Mouse (Mus musculus) intestine, embryonic 14.5 days (tissue): ENCODE data around the gene Klc3. TPM values are rescaled to one million over a fixed set of nuclear protein-coding genes. Genes with fewer than 3 reads are reported as not detected.

Source experiments
- ATAC-seq: fragments of 200-750 bp; cut with Nextera tagmentation; replicated peaks from 2 replicates; pipeline ENCODE4 v1.8.0; 2017; ENCODE audit warnings: low read depth, moderate number of reproducible peaks, moderate TSS enrichment, moderate library complexity; ENCODE audit not compliant: low FRiP score, low TSS enrichment
- DNase-seq: peaks from one replicate; pipeline ENCODE4 v3.0.0-alpha.2; 2018; ENCODE audit warnings: low spot score
- H3K27ac ChIP-seq: fragments of 300-500 bp; sonication (generic); 2 replicates; pipeline ENCODE4 v1.5.1; 2014; ENCODE audit warnings: low read depth, mild to moderate bottlenecking, control low read depth
- H3K27me3 ChIP-seq: fragments of 300-500 bp; sonication (generic); replicated peaks from 2 replicates; pipeline ENCODE4 v1.6.1; 2014; ENCODE audit warnings: low read length, control low read depth; ENCODE audit not compliant: control insufficient read depth, insufficient read depth
- H3K36me3 ChIP-seq: fragments of 300-500 bp; sonication (generic); 2 replicates; pipeline ENCODE4 v1.6.1; 2014; ENCODE audit warnings: low read length, control low read depth; ENCODE audit not compliant: control insufficient read depth, insufficient read depth
- H3K4me1 ChIP-seq: fragments of 300-500 bp; sonication (generic); replicated peaks from 2 replicates; pipeline ENCODE4 v1.6.1; 2014; ENCODE audit warnings: low read length, control low read depth, mixed read lengths; ENCODE audit not compliant: control insufficient read depth, insufficient read depth
- H3K4me2 ChIP-seq: fragments of 300-500 bp; sonication (generic); 2 replicates; pipeline ENCODE4 v1.6.1; 2014; ENCODE audit warnings: low read length
- H3K4me3 ChIP-seq: fragments of 300-500 bp; sonication (generic); 2 replicates; pipeline ENCODE4 v1.5.1; 2014; ENCODE audit warnings: low read depth, low read length, control low read depth, mixed read lengths
- H3K9ac ChIP-seq: fragments of 300-500 bp; sonication (generic); 2 replicates; pipeline ENCODE4 v1.6.1; 2014; ENCODE audit warnings: mild to moderate bottlenecking, low read length
- H3K9me3 ChIP-seq: fragments of 300-500 bp; sonication (generic); 2 replicates; pipeline ENCODE4 v1.6.1; 2016; ENCODE audit warnings: low read length, control low read depth; ENCODE audit not compliant: control insufficient read depth
- WGBS: fragments of 180-500 bp; shearing (Covaris S2); extraction: QIAGEN DNeasy Blood & Tissue Kit; methylation state at CpG from one replicate; pipeline ENCODE4 v1.1.7; 2014; 5-methylcytosine and 5-hydroxymethylcytosine counted together
- polyA plus RNA-seq: library from polyadenylated mRNA; unstranded; fragments of >200 nt; fragmentation: Nextera tagmentation; extraction: Ambion mirVana; gene quantifications from 2 replicates; pipeline ENCODE4 v1.2.1, GENCODE M21; 2014

Gene Klc3
- 2.4 and 3.4 TPM in 2 replicates for polyA plus RNA-seq

DNA sequence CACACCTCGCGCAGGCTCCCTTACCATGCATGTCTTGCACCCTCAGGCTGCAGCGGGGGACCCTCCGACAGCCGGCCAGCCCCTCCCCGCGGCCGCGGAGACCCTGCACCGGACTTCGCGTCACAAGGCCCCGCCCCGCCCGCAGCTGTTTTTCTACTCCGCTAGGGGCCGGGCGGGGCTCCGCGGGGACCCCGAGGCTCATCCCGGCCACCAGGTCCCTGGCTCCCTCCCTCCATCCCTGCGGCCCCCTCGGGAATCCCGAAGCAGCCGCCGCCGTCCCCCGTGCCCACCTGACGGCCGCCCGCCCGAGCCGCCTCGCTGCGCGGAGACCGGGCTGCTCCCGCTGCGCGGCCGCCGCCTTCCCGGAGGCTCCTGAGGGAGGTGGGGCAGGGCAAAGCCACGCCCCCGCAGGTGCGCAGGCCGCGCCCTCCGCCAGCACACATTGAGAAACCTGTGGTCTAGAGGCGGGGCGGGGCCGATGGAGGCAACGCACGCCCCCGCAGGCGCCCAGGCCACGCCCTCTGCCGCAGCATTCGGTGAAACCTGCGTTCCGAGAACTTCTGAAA, at the start of gene Klc3:
TSS of gene Klc3 (minus strand) at position 374 of the 566 bp plus-strand sequence.
- DNase-seq (peak; percentile 77), ATAC-seq (peak; percentile 77)
- 1% methylated on average over 62 of the region's 62 CpGs for WGBS
- Histone ChIP-seq H3K4me1 (no peaks in the 10 kb centered on the region), H3K27me3 (peaks cover 36% of the 10 kb centered on the region), H3K9ac (peak within 1 kb of the TSS; percentile 41), H3K4me2 (peak within 1 kb of the TSS; percentile 98), H3K4me3 (peak within 1 kb of the TSS; percentile 58), H3K9me3 (peaks cover 4% of the 10 kb centered on the region; the same call in 1 of the 2 replicates), H3K36me3 (no peaks in the 10 kb centered on the region), H3K27ac (no peak within 1 kb of the TSS)

- no peak for ATAC-seq
- Histone ChIP-seq H3K36me3 (peaks cover 60% of the 10 kb centered on the region), H3K4me1 (no peaks in the 10 kb centered on the region), H3K27ac (no peak overlapping the region), H3K9ac (no peak overlapping the region), H3K9me3 (no peaks in the 10 kb centered on the region), H3K4me2 (no peak overlapping the region), H3K27me3 (no peaks in the 10 kb centered on the region), H3K4me3 (no peak overlapping the region)
- DNase-seq = no peak
- WGBS = 90% methylated on average over 12 of the region's 12 CpGs
These were observed 45.3 kb upstream of the Klc3 start for GRCm38 (mm10) chr7:19449165-19449564.

- ATAC-seq (no peak), DNase-seq (no peak)
- H3K9me3 ChIP-seq = no peaks in the 10 kb centered on the region
- H3K4me3 ChIP-seq = no peak overlapping the region
- 93% methylated on average over 16 of the region's 16 CpGs for WGBS
- H3K4me2 ChIP-seq = no peak overlapping the region
- H3K27ac ChIP-seq = no peak overlapping the region
- no peak overlapping the region for H3K9ac ChIP-seq
- H3K36me3 ChIP-seq = peaks cover 68% of the 10 kb centered on the region
- no peaks in the 10 kb centered on the region for H3K27me3 ChIP-seq
- H3K4me1 ChIP-seq = no peaks in the 10 kb centered on the region
These were observed 43.8 kb upstream of the Klc3 start for GRCm38 (mm10) chr7:19447689-19448088.

DNA sequence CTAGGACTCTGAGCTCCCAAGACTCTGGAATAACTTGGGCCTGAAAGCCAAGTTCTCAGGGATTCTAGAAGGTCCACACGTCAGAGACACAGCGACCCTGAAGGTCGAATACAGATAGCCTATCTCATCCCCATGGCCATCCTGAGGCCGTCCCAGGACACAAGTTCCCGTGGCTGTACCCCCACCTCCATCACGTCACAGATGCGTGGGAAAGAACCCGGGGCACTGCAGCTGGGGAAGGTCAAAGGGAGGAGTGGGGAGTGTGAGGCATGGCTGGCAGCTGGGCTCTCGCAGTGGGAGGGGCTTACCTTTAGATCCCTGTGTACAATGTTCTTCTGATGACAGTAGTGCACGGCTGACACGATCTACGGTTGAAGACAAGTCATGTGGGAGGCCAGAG, 40.9 kb upstream of the Klc3 start:
- DNase-seq (no peak), ATAC-seq (no peak)
- Histone ChIP-seq H3K4me3 (no peak overlapping the region), H3K27me3 (no peaks in the 10 kb centered on the region), H3K4me1 (no peaks in the 10 kb centered on the region), H3K9ac (no peak overlapping the region), H3K27ac (no peak overlapping the region), H3K9me3 (no peaks in the 10 kb centered on the region), H3K36me3 (peaks cover 81% of the 10 kb centered on the region), H3K4me2 (no peak overlapping the region)
- WGBS = 81% methylated on average over 12 of the region's 12 CpGs

DNA sequence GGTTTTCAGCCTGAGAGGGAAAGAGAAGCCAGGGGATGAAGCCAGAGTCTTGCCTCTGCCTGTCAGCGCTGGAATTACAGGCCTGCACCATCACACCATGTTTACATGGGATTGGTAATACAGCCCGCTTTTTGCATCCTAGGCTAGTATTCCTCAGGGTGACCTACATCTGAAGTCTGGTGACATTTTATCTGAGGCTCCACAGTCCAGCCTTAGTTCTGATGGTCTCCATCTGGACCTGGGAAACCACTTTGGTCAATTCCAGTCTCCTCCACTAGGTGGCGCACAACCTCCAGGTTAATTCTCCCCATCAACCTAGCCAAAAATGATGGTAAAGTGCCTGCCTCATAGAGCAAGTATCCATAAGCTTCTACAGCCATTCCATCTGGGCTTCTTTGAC, 39.4 kb upstream of the Klc3 start:
- Histone ChIP-seq H3K27ac (no peak overlapping the region), H3K4me2 (no peak overlapping the region), H3K27me3 (no peaks in the 10 kb centered on the region), H3K36me3 (peaks cover 71% of the 10 kb centered on the region), H3K4me1 (no peaks in the 10 kb centered on the region), H3K4me3 (no peak overlapping the region), H3K9me3 (no peaks in the 10 kb centered on the region), H3K9ac (no peak overlapping the region)
- peak; percentile 97 for DNase-seq
- ATAC-seq = no peak; the same call in 1 of the 2 replicates
- WGBS = 44% methylated on average over 3 of the region's 3 CpGs

DNA sequence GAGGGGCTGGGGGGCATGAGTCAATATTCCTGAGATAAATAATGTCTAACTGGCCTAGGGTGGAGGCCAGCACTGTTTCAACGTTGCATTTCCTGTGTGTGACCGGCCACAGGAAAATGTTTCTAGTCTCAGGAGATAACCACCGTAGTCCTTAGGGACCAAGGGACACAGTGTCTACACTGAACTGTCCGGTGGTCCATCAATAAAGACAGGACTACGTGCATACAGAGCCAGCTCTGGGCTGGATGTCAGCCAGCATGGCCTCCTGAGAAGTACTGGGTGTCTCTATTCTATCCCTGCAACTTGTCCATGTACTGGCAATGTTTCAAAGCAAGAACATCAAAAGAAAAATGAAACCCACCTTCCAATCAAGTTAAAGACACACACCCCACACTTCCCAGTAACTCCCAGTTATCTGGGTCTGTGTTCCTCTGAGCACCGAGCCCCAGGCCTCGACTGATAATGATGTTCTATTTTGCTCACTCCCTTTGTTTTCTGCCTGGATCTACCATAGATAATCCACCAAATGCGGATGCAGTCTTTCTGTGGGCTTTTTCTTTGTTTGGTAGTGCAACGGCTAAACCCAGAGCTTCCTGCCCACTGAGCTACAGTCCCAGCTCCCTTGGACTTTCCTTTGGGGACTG, 37.7 kb upstream of the Klc3 start:
- Histone ChIP-seq H3K9ac (no peak overlapping the region), H3K4me3 (no peak overlapping the region), H3K27ac (no peak overlapping the region), H3K9me3 (no peaks in the 10 kb centered on the region), H3K4me1 (no peaks in the 10 kb centered on the region), H3K36me3 (peaks cover 66% of the 10 kb centered on the region), H3K4me2 (no peak overlapping the region), H3K27me3 (no peaks in the 10 kb centered on the region)
- DNase-seq = no peak
- ATAC-seq = no peak
- 88% methylated on average over 9 of the region's 9 CpGs for WGBS

DNA sequence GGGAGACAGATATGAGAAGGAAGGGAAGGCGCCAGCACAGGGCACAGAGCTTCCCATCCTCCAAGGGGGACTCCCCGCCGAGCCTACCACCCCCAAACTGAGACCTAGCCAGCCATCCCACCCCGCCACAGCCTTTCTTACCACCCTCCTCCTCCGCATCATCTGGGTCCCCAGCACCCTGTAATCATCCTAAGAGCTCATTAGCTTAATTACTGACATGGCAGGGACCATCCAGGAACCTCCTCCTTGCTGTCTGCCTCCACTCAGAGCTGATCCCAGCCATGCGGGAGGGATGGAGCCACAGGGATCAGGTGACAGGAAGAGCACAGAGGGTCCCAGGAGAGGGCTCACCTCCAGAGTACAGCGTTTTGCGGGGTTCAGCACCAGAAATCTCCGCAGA, 33.1 kb upstream of the Klc3 start:
- H3K4me2 ChIP-seq = no peak overlapping the region
- H3K4me3 ChIP-seq = no peak overlapping the region
- H3K27me3 ChIP-seq = no peaks in the 10 kb centered on the region
- DNase-seq (no peak), ATAC-seq (no peak)
- 91% methylated on average over 9 of the region's 9 CpGs for WGBS
- no peak overlapping the region for H3K27ac ChIP-seq
- H3K36me3 ChIP-seq = peaks cover 83% of the 10 kb centered on the region
- no peak overlapping the region for H3K9ac ChIP-seq
- H3K9me3 ChIP-seq = no peaks in the 10 kb centered on the region
- H3K4me1 ChIP-seq = no peaks in the 10 kb centered on the region

DNA sequence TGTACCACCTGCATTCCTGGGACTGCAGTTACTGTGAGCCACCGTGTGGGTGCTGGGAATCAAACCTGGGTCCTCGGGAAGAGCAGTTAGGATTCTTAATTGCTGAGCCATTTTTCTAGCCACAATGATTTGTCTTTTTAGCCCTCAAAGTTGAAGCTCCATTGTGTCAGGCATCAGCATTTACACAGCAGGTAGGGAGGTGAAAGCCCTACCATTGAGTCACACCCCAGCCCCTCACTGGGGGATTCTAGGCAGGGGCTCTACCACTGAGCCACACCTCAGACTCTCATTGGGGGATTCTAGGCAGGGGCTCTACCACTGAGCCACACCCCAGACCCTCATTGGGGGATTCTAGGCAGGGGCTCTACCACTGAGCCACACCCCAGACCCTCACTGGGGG, 32.4 kb upstream of the Klc3 start:
- no peaks in the 10 kb centered on the region for H3K9me3 ChIP-seq
- H3K9ac ChIP-seq = no peak overlapping the region
- no peak overlapping the region for H3K27ac ChIP-seq
- H3K4me2 ChIP-seq = no peak overlapping the region
- peaks cover 83% of the 10 kb centered on the region for H3K36me3 ChIP-seq
- no peak overlapping the region for H3K4me3 ChIP-seq
- H3K27me3 ChIP-seq = no peaks in the 10 kb centered on the region
- ATAC-seq (no peak), DNase-seq (no peak)
- H3K4me1 ChIP-seq = no peaks in the 10 kb centered on the region
- WGBS = 98% methylated on average over 2 of the region's 2 CpGs

DNA sequence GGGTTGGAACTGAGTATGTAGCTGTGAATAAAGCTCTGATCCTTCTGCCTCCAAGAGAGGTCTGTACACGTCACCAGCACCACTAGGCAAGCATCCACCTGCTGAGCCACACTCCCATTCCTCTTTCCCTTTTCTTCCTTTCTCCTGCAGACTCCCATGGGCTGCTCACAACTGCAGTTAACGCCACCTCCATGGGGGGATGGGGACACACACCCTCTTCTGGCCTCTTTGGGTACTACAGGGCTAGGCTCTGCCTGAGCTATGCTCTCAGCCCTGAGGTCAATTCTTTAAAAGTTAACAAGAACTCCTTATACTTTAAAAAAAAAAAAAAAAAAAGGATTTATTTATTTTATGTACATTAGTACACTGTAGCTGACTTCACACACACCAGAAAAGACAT, 28.6 kb upstream of the Klc3 start:
- 97% methylated on average over 2 of the region's 2 CpGs for WGBS
- H3K9me3 ChIP-seq = no peaks in the 10 kb centered on the region
- H3K4me1 ChIP-seq = no peaks in the 10 kb centered on the region
- H3K4me2 ChIP-seq = no peak overlapping the region
- H3K27me3 ChIP-seq = no peaks in the 10 kb centered on the region
- no peak overlapping the region for H3K9ac ChIP-seq
- H3K4me3 ChIP-seq = no peak overlapping the region
- no peak for ATAC-seq
- DNase-seq = no peak
- no peak overlapping the region for H3K27ac ChIP-seq
- peaks cover 98% of the 10 kb centered on the region for H3K36me3 ChIP-seq
